Mouse (Mus musculus): ENCODE results near the gene Meox2.
"Not testable (repeated sequence)": the region's sequence is repeated elsewhere in the genome, so short reads cannot be mapped to it uniquely, and the experiment has no call there.

The Meox2 gene

GRCm38 (mm10) chr12:37108390-37108738 is at the start of gene Meox2:
Gene Meox2 (plus strand): TSS chr12:37108540.
- no peak for DNase-seq

GRCm38 (mm10) chr12:37072636-37073035 is 35.7 kb upstream of the Meox2 start:
- no peak for DNase-seq

- DNase-seq = no peak
Observed at GRCm38 (mm10) chr12:37077308-37077707, 31.0 kb upstream of the Meox2 start.

DNA sequence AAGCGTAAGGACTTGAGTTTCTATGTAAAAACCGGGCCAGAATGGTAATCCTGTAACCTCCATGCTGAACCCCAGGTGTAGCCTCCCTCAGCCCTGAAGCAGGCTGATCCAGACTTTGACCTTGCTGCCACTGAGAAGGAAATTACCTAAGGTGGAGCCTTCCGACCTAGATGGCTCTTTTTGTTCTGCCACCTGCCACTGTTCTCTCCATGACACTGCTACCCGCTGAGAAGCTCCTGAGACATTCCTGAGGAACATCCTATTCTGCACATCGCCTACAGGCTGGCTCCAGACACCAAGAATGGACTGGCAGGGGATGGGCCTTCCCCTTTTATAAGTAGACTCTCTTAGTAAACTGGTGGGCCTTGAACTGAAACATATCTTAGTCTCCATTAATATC is 28.3 kb upstream of the Meox2 start:
- not testable (repeated sequence) for DNase-seq

DNA sequence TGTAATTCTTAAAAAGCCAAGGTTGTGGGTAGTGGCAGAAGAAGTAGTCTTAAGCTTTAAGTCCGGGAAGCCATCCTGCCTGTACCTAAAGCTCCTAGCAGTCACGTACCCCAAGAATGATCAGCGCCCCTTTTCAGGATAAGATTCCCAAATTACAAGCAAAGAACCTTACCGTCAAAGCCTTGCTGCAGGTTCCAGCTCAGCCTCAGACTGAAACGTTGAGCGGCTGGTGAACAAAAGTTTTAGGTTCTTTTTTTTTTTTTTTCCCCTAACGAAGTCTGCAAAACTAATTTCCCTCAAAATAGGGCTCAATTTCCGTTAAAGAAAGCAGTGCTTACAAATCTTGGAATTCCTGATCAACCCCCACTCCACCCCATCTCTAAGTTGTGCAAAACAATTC is 1.8 kb upstream of the Meox2 start:
- DNase-seq = no peak

DNA sequence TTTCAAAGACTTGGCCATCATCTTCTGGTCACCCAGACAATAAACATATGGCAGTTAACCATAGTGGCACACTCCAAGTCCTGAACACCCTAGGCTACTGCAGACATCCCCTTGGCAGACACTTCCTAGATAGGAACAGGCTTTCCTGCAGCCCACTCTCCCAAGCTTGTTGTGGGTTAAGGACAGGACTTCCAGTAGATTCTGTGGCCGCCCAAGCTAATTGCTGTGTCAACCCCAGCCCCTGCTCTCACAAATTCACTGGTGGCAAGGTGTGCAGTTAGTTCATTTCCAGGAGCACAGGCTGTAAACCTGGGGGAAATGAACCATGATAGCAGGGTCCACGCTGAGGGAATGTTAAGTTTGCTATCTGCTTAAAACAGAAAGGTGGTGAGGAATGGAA is 1.2 kb upstream of the Meox2 start:
- no peak for DNase-seq

GRCm38 (mm10) chr12:37107713-37108389 is 489 bp upstream of the Meox2 start:
- no peak for DNase-seq

- DNase-seq = no peak
Observed at GRCm38 (mm10) chr12:37108819-37109473, 606 bp downstream of the Meox2 start.

- DNase-seq = no peak
Observed at GRCm38 (mm10) chr12:37109474-37110012, 1.2 kb downstream of the Meox2 start.

GRCm38 (mm10) chr12:37110977-37111376 is 2.6 kb downstream of the Meox2 start:
- no peak for DNase-seq

DNA sequence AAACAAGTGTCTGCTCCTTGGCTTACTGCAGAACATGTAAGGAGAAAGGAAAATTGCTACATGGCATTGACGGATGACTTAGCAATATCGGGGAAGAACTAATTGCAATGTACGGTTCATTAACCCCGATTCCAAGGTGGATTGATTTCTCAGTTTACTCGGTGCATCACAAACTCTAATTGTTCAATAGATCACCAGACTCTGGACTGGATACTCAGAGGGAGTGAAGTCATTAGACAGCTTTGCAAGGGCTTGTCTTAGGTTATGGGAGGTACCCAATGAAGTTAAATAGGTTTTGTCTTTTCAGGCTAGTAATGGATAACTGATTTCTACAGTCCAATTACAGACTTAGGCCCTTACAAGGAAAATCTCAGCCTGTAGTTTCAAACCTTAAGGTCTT is 10.9 kb downstream of the Meox2 start:
- DNase-seq = no peak

- DNase-seq = no peak
Observed at GRCm38 (mm10) chr12:37123763-37124162, 15.4 kb downstream of the Meox2 start.

GRCm38 (mm10) chr12:37142080-37142703 is 33.9 kb downstream of the Meox2 start:
- DNase-seq = no peak

- no peak for DNase-seq
Observed at GRCm38 (mm10) chr12:37143879-37144278, 35.5 kb downstream of the Meox2 start.

DNA sequence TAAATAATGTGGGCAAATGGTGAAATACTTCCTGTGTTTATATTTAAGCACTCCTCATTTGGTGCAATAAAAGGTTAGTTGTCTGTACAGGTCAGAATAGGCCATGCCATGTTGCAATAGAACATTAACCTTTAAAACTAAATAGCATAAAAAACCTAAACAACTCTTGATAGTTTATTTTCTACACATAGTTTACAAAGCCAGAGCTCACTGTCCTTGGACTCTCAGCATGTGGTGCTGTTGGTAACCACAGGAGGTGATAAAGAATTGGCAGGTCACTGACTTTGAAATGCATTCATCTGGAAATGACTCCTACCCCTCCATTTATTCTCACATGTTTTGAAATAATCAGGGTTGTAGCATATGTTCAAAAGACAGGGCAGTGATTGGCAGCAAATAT is 59.4 kb downstream of the Meox2 start:
- no peak for DNase-seq

DNA sequence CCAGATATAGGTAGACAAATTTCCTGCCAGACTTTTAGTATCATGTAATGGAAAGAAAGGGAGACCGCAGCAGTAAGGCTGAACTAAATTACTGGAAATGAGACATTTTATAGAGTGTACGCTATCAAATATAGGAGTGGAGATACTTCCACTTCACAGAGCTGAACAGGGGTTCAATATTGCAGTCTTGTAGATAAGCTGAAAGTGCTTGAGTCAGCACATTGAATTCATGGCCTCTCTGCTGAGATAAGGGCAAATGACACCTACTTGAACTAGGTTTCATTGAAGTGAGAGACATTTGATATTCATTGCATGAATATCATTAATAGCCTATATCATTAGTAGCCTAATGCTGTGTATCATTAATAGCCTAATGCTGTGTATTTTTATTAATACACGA is 65.0 kb downstream of the Meox2 start:
- no peak for DNase-seq

- no peak for DNase-seq
Observed at GRCm38 (mm10) chr12:37183689-37184088, 75.3 kb downstream of the Meox2 start.

DNA sequence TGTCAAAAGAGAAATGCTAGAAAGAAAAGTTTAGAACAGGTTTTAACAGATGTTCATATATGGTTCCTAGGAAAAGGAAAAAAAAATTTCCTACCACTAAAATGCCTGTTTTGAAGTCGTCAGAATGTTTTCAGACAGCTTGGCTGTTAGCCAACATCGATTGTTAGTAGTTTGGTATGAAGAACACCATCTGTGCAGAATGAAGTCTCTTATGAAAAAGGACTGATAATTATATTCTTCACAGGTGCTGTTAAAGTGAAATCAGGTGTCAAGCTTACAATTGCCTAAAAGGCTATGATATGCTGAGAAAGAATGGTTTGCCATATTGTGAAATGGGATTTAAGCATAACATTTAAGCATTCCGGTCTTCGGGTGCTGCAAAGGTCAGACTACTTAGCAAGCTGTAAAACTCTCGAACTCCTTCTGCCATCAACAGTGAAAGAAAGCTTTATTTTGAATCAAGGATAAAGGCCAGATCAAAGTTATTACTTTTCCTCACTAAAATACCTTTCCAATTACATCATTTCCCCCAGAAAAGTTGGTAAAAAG is 80.7 kb downstream of the Meox2 start:
- DNase-seq = no peak

Measured in spleen, adult 18-20 months (tissue).